Mouse (Mus musculus): ENCODE data around the gene Map7d3.

DNA sequence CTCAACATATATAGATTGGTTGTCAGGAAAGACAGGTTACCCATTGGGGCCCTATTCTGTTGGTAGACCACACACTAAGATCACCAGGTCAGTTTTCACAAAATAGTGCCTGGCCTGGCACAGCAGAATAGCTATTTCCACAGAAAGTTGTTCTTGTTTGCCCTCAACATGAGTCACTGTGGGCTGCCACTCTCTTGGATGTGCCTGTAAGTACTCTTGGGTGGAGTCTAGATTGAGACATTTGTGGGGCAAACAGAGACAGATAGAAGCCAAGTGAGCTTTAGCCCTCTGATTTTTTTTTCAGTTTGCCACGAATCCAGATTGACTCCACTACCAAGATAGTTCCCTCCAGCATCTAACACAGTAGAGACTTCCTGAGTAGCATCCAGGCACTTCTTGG lies 50.4 kb downstream of the Map7d3 start:
- TF ChIP-seq CTCF (IDR thresholded peaks at IDR 0.05) (no peak), EP300 (IDR thresholded peaks at IDR 0.05) (peak; percentile 53; the same call in 1 of the 2 replicates)

Data from lung, postnatal 0 days (tissue).